Mouse (Mus musculus): ENCODE results near the gene Cyb561d1. TPM values are rescaled to one million over a fixed set of nuclear protein-coding genes. Genes with fewer than 3 reads are reported as not detected.

The Cyb561d1 gene
- polyA plus RNA-seq, 1 experiment = 8.7 TPM

- TF ChIP-seq POLR2A (IDR thresholded peaks at IDR 0.05; ENCODE audit: borderline replicate concordance, extremely low read depth, insufficient read depth, insufficient read length, poor library complexity, severe bottlenecking) (no peak), CTCF (IDR thresholded peaks at IDR 0.05; ENCODE audit: borderline replicate concordance, extremely low read depth, insufficient read depth, insufficient read length) (no peak)
- no peak for DNase-seq (ENCODE audit: low read depth)
Measured at GRCm38 (mm10) chr3:108212406-108212805, 11.4 kb upstream of the Cyb561d1 start.

GRCm38 (mm10) chr3:108211845-108212244, 10.8 kb upstream of the Cyb561d1 start:
- peak; percentile 92 for DNase-seq (ENCODE audit: low read depth)
- no peak for TF ChIP-seq POLR2A (IDR thresholded peaks at IDR 0.05; ENCODE audit: borderline replicate concordance, extremely low read depth, insufficient read depth, insufficient read length, poor library complexity, severe bottlenecking)
- TF ChIP-seq CTCF (IDR thresholded peaks at IDR 0.05; ENCODE audit: borderline replicate concordance, extremely low read depth, insufficient read depth, insufficient read length) = no peak

GRCm38 (mm10) chr3:108210771-108211139, 9.7 kb upstream of the Cyb561d1 start, which contains the start of gene Atxn7l2:
Gene Atxn7l2 (minus strand): TSS chr3:108210934.
- TF ChIP-seq CTCF (IDR thresholded peaks at IDR 0.05; ENCODE audit: borderline replicate concordance, extremely low read depth, insufficient read depth, insufficient read length) (peak; percentile 57; the same call in 1 of the 2 replicates), POLR2A (IDR thresholded peaks at IDR 0.05; ENCODE audit: borderline replicate concordance, extremely low read depth, insufficient read depth, insufficient read length, poor library complexity, severe bottlenecking) (peak; percentile 71; the same call in 1 of the 2 replicates)
- DNase-seq (ENCODE audit: low read depth) = peak; percentile 95

GRCm38 (mm10) chr3:108209946-108210770, 9.1 kb upstream of the Cyb561d1 start:
- no peak for TF ChIP-seq CTCF (IDR thresholded peaks at IDR 0.05; ENCODE audit: borderline replicate concordance, extremely low read depth, insufficient read depth, insufficient read length)
- TF ChIP-seq POLR2A (IDR thresholded peaks at IDR 0.05; ENCODE audit: borderline replicate concordance, extremely low read depth, insufficient read depth, insufficient read length, poor library complexity, severe bottlenecking) = peak; percentile 84
- peak; percentile 99 for DNase-seq (ENCODE audit: low read depth)

DNA sequence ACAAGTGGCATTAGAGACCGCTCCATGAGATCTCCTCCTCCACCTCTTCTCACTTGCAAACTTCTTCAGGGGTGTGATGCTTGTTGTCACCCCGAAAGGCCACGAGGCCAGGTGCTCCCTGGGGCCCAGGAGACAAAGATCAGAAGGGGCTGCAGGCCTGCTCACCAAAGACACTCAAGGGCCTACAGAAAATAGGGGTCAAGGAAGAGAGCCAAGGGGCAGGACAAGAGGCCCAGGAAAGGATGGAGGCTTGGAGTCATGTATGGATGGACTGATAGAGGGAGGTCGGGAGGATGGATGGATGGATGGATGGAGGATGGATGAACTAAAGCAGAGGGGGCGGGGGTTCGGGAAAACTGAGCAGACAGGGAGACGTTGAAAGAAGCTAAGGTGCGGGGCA, 8.5 kb upstream of the Cyb561d1 start:
- no peak for DNase-seq (ENCODE audit: low read depth)
- TF ChIP-seq CTCF (IDR thresholded peaks at IDR 0.05; ENCODE audit: borderline replicate concordance, extremely low read depth, insufficient read depth, insufficient read length) = no peak
- TF ChIP-seq POLR2A (IDR thresholded peaks at IDR 0.05; ENCODE audit: borderline replicate concordance, extremely low read depth, insufficient read depth, insufficient read length, poor library complexity, severe bottlenecking) = no peak

- TF ChIP-seq CTCF (IDR thresholded peaks at IDR 0.05; ENCODE audit: borderline replicate concordance, extremely low read depth, insufficient read depth, insufficient read length) = no peak
- no peak for TF ChIP-seq POLR2A (IDR thresholded peaks at IDR 0.05; ENCODE audit: borderline replicate concordance, extremely low read depth, insufficient read depth, insufficient read length, poor library complexity, severe bottlenecking)
Measured at GRCm38 (mm10) chr3:108209001-108209400, 8.0 kb upstream of the Cyb561d1 start.

GRCm38 (mm10) chr3:108206731-108207375, 5.8 kb upstream of the Cyb561d1 start:
- peak; percentile 77 for DNase-seq (ENCODE audit: low read depth)
- no peak for TF ChIP-seq CTCF (IDR thresholded peaks at IDR 0.05; ENCODE audit: borderline replicate concordance, extremely low read depth, insufficient read depth, insufficient read length)
- no peak for TF ChIP-seq POLR2A (IDR thresholded peaks at IDR 0.05; ENCODE audit: borderline replicate concordance, extremely low read depth, insufficient read depth, insufficient read length, poor library complexity, severe bottlenecking)

More at GRCm38 (mm10) chr3:108209001-108209400, 8.0 kb upstream of the Cyb561d1 start:
- DNase-seq (ENCODE audit: low read depth) = peak; percentile 14

DNA sequence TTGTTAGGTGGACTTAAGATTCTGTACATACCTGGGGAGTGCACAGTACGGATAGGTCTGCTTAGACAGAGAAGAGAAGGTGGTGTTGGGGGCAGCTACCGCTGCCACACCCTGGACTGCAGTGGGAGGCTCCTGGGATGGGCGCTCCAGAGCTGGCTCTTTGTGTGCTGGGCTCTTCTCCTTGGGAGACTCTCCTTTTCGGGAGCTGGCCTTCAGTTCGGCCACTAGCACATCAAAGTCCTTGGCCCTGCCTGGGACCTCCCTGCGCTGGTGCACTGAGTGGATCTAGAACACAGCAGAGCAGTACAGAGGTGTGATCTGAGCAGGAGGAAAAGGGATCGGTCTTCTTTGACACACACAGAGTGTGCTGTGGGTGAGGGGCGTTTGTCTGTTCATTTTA, 4.6 kb upstream of the Cyb561d1 start:
- DNase-seq (ENCODE audit: low read depth) = no peak
- TF ChIP-seq CTCF (IDR thresholded peaks at IDR 0.05; ENCODE audit: borderline replicate concordance, extremely low read depth, insufficient read depth, insufficient read length) (no peak), POLR2A (IDR thresholded peaks at IDR 0.05; ENCODE audit: borderline replicate concordance, extremely low read depth, insufficient read depth, insufficient read length, poor library complexity, severe bottlenecking) (no peak)

- no peak for TF ChIP-seq CTCF (IDR thresholded peaks at IDR 0.05; ENCODE audit: borderline replicate concordance, extremely low read depth, insufficient read depth, insufficient read length)
- TF ChIP-seq POLR2A (IDR thresholded peaks at IDR 0.05; ENCODE audit: borderline replicate concordance, extremely low read depth, insufficient read depth, insufficient read length, poor library complexity, severe bottlenecking) = no peak
Measured at GRCm38 (mm10) chr3:108204470-108204869, 3.5 kb upstream of the Cyb561d1 start.

GRCm38 (mm10) chr3:108203621-108204325, 2.8 kb upstream of the Cyb561d1 start:
- TF ChIP-seq CTCF (IDR thresholded peaks at IDR 0.05; ENCODE audit: borderline replicate concordance, extremely low read depth, insufficient read depth, insufficient read length) (peak; percentile 88), POLR2A (IDR thresholded peaks at IDR 0.05; ENCODE audit: borderline replicate concordance, extremely low read depth, insufficient read depth, insufficient read length, poor library complexity, severe bottlenecking) (no peak)
- DNase-seq (ENCODE audit: low read depth) = peak; percentile 69

More at GRCm38 (mm10) chr3:108204470-108204869, 3.5 kb upstream of the Cyb561d1 start:
- no peak for DNase-seq (ENCODE audit: low read depth)

DNA sequence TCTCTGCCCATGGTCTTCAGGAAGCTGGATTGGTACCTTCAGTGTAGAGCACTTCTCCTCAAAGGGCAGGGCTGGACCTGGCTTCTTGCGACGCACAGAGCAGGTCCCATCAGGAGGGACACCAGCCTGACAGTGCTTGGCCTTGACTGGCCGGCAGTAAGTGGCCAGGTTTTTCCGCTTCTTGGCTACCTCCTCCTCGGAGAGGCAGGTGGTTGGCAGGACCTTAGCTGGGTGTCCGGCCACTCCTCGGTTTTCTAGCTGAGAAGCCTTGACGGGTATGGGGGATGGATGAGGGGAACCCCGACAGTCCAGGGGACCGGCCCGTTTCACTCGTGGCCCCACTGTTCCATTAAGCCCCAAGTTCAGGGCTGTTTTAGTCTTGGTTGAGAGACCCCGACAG, 2.2 kb upstream of the Cyb561d1 start:
- DNase-seq (ENCODE audit: low read depth) = no peak
- TF ChIP-seq CTCF (IDR thresholded peaks at IDR 0.05; ENCODE audit: borderline replicate concordance, extremely low read depth, insufficient read depth, insufficient read length) (no peak), POLR2A (IDR thresholded peaks at IDR 0.05; ENCODE audit: borderline replicate concordance, extremely low read depth, insufficient read depth, insufficient read length, poor library complexity, severe bottlenecking) (no peak)

All from brain, embryonic 14.5 days (tissue).